Mouse (Mus musculus) ES-E14 (cell line): ENCODE measurements around the gene Gm21149.
"Not testable (repeated sequence)": the region's sequence is repeated elsewhere in the genome, so short reads cannot be mapped to it uniquely, and the experiment has no call there.

Source experiments
- MAFK ChIP-seq: IDR thresholded peaks from 2 replicates; pipeline ENCODE4 v1.6.1; 2014; ENCODE audit warnings: mild to moderate bottlenecking, low read depth, low read length, inconsistent platforms; ENCODE audit not compliant: insufficient read depth
- ZC3H11A ChIP-seq: IDR thresholded peaks from 2 replicates; pipeline ENCODE4 v1.6.1; 2012; ENCODE audit warnings: low read depth, mild to moderate bottlenecking, inconsistent platforms, low read length, borderline replicate concordance
- ZNF384 ChIP-seq: IDR thresholded peaks from 2 replicates; pipeline ENCODE4 v1.6.1; 2012; ENCODE audit warnings: low read depth, low read length, inconsistent platforms

DNA sequence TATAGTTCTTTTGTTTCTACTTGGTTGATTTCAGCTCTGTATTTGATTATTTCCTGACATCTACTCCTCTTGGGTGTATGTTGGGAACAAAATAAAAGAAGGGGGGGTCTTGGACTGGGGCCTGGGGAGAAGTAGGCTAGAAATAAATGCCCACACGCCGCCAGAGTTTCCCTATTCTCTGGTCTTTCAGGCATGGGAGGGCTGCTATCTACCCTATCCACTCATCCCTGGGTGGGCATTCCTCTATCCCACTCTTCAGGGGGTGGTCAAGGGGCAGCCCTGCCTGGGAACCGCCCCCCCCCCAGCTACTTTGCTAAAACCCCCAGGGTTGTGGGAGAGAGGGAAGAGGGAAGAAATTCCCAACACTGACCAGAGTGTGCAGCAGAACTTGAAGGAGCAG is 35.9 kb upstream of the Gm21149 start:
- not testable (repeated sequence) for TF ChIP-seq ZC3H11A, MAFK, ZNF384
